Mouse (Mus musculus): ENCODE results near the gene Zfp799.

GRCm38 (mm10) chr17:32872091-32872490 lies 42.0 kb upstream of the Zfp799 start:
- TF ChIP-seq CTCF (IDR thresholded peaks at IDR 0.05; ENCODE audit: low read depth) (no peak), EP300 (optimal IDR thresholded peaks at IDR 0.05) (no peak)

All from stomach, postnatal 0 days (tissue).